ENCODE assay signal across 8 mouse cellular contexts in genomic region chr16:17202549-17202948, GRCm38 (mm10). TPM values are rescaled to one million over a fixed set of nuclear protein-coding genes. Genes with fewer than 3 reads are reported as not detected.
DNase-seq lines count a peak whose midpoint lies in the region; ATAC-seq and TF ChIP-seq lines count a peak whose summit lies in the region.

TSS of gene Ube2l3 (minus strand) at chr16:17202649.

- 76% methylated on average over 1 of the region's 1 CpGs for WGBS in heart, embryonic 11.5 days (ENCODE audit: insufficient replicate concordance)
- WGBS in midbrain, postnatal 0 days, result 85% methylated on average over 1 of the region's 1 CpGs

- ATAC-seq in heart, embryonic 11.5 days (replicated peaks; ENCODE audit: insufficient number of reproducible peaks, low FRiP score, low TSS enrichment), result no peak
- ATAC-seq in midbrain, postnatal 0 days (ENCODE audit: low FRiP score), result no peak

- TF ChIP-seq POLR2A in cortical plate, adult 2 months (IDR thresholded peaks at IDR 0.05; ENCODE audit: extremely low read depth, insufficient read depth, low read length), result no peak

- no peaks in the 10 kb centered on the region for H3K9me3 ChIP-seq in heart, embryonic 11.5 days (replicated peaks; ENCODE audit: control insufficient read depth, low read length)
- no peaks in the 10 kb centered on the region for H3K9me3 ChIP-seq in midbrain, postnatal 0 days (ENCODE audit: low read length)

- TF ChIP-seq CTCF in left cerebral cortex, adult 2 months (IDR thresholded peaks at IDR 0.05), result no peak
- TF ChIP-seq CTCF in cortical plate, adult 2 months (IDR thresholded peaks at IDR 0.05; ENCODE audit: extremely low read depth, insufficient read depth, low read length), result no peak
- TF ChIP-seq CTCF in midbrain, postnatal 0 days (IDR thresholded peaks at IDR 0.05), result no peak

- H3K4me1 ChIP-seq in cortical plate, adult 2 months (ENCODE audit: control insufficient read depth, insufficient read depth, low read length), result peaks cover 2% of the 10 kb centered on the region
- peaks cover 8% of the 10 kb centered on the region; the same call in 1 of the 2 replicates for H3K4me1 ChIP-seq in heart, embryonic 11.5 days (ENCODE audit: control insufficient read depth, insufficient read depth, low read length)
- H3K4me1 ChIP-seq in midbrain, postnatal 0 days (ENCODE audit: insufficient read depth, low read length), result peaks cover 5% of the 10 kb centered on the region; the same call in 1 of the 2 replicates

- peak within 1 kb of the TSS; percentile 87; the same call in 1 of the 2 replicates for H3K4me2 ChIP-seq in heart, embryonic 11.5 days
- H3K4me2 ChIP-seq in midbrain, postnatal 0 days (ENCODE audit: low read depth, low read length, poor library complexity, severe bottlenecking), result peak within 1 kb of the TSS; percentile 81

- no peak within 1 kb of the TSS for H3K9ac ChIP-seq in heart, embryonic 11.5 days (ENCODE audit: low read depth, low read length)
- H3K9ac ChIP-seq in midbrain, postnatal 0 days (replicated peaks; ENCODE audit: low read length, poor library complexity, severe bottlenecking), result peak within 1 kb of the TSS; percentile 99; the same call in 1 of the 2 replicates

- H3K36me3 ChIP-seq in heart, embryonic 11.5 days (ENCODE audit: control insufficient read depth, insufficient read depth, low read length), result no peaks in the 10 kb centered on the region
- H3K36me3 ChIP-seq in midbrain, postnatal 0 days (ENCODE audit: insufficient read depth, low read length), result no peaks in the 10 kb centered on the region

- DNase-seq in left cerebral cortex, adult 2 months (ENCODE audit: extremely low spot score in 1 of 2, low spot score in 2 of 2), result no peak
- no peak for DNase-seq in left cerebral cortex, adult 9 months (ENCODE audit: low spot score in 2 of 2)
- DNase-seq in left cerebral cortex, adult 8-10 months (ENCODE audit: low spot score in 2 of 2), result no peak
- DNase-seq in midbrain, postnatal 0 days (ENCODE audit: low spot score), result no peak
- DNase-seq in cerebellum, postnatal 10 days, result no peak
- no peak for DNase-seq in embryo, embryonic 10.5 days (ENCODE audit: low spot score)

- H3K27ac ChIP-seq in left cerebral cortex, adult 2 months, result peak within 1 kb of the TSS; percentile 91
- H3K27ac ChIP-seq in cortical plate, adult 2 months (ENCODE audit: insufficient read depth, low read length), result no peak within 1 kb of the TSS
- H3K27ac ChIP-seq in heart, embryonic 11.5 days (ENCODE audit: low read depth, low read length), result no peak within 1 kb of the TSS
- peak within 1 kb of the TSS; percentile 80 for H3K27ac ChIP-seq in midbrain, postnatal 0 days (ENCODE audit: low read depth, low read length)

- peaks cover 2% of the 10 kb centered on the region; the same call in 1 of the 2 replicates for H3K27me3 ChIP-seq in heart, embryonic 11.5 days (ENCODE audit: control insufficient read depth, insufficient read depth, low read length)
- no peaks in the 10 kb centered on the region for H3K27me3 ChIP-seq in midbrain, postnatal 0 days (ENCODE audit: insufficient read depth, low read length)

- intact Hi-C loops in left cerebral cortex, adult 2 months (cut with DNase I), result no loop called here

- H3K4me3 ChIP-seq in left cerebral cortex, adult 2 months, result peak within 1 kb of the TSS; percentile 94
- peak within 1 kb of the TSS; percentile 68 for H3K4me3 ChIP-seq in cortical plate, adult 2 months (ENCODE audit: insufficient read depth, low read length)
- peak within 1 kb of the TSS; percentile 96 for H3K4me3 ChIP-seq in heart, embryonic 11.5 days (ENCODE audit: low read depth, low read length)
- H3K4me3 ChIP-seq in midbrain, postnatal 0 days (ENCODE audit: low read depth, low read length), result peak within 1 kb of the TSS; percentile 99

RNA-seq across cellular contexts. Expression of gene Ube2l3, which starts in this region (rescaled TPM):
- total RNA-seq in left cerebral cortex, adult 2 months (2021), result 100 to 1,000 TPM; 140 to 146 TPM
- polyA plus RNA-seq in cortical plate, adult 2 months (2012; rRNA removed), result 124 and 129 TPM in 2 replicates
- polyA plus RNA-seq in heart, embryonic 11.5 days (2014; fragmentation: Nextera tagmentation; extraction: Ambion mirVana), result 313 and 328 TPM in 2 replicates
- 100 to 1,000 TPM; 125 to 149 (median 144) TPM for total RNA-seq in left cerebral cortex, adult 8-10 months (2022)
- total RNA-seq in midbrain, postnatal 0 days (2014; rRNA removed), result 108 and 111 TPM in 2 replicates
- polyA plus RNA-seq in midbrain, postnatal 0 days (2015; fragmentation: Nextera tagmentation; extraction: Ambion mirVana), result 300 and 310 TPM in 2 replicates

Comparison
In these comparisons a context has a peak if more than half of its experiments do, and no peak if none do; other contexts are left out.
1. H3K27ac ChIP-seq: peak in left cerebral cortex, adult 2 months (single experiment) and midbrain, postnatal 0 days (single experiment); none in cortical plate, adult 2 months (single experiment) and heart, embryonic 11.5 days (single experiment).
2. Peak in every context shown above with its lines, with median percentiles within 50 percentile points of each other: H3K4me3 ChIP-seq.